Mouse (Mus musculus) CH12.LX (cell line): ENCODE data around the gene Fam207a. TPM values are rescaled to one million over a fixed set of nuclear protein-coding genes. Genes with fewer than 3 reads are reported as not detected.

Experiments
- DNase-seq: peaks from one replicate; pipeline ENCODE4 v3.0.0-alpha.2; 2013; ENCODE audit errors: extremely low read depth
- H3K27ac ChIP-seq: 2 replicates; pipeline ENCODE4 v1.5.1; 2012; ENCODE audit warnings: low read depth, mild to moderate bottlenecking, control low read depth, moderate library complexity; ENCODE audit not compliant: insufficient read depth
- H3K27me3 ChIP-seq: replicated peaks from 2 replicates; pipeline ENCODE3; 2012; ENCODE audit warnings: inconsistent platforms
- H3K36me3 ChIP-seq, 2 experiments: replicated peaks in 1 of 2; 2 replicates each; pipeline versions ENCODE3 to v1.6.1; 2012; ENCODE audit warnings: inconsistent platforms in 1 of 2, low read length in 1 of 2, mild to moderate bottlenecking in 1 of 2, mixed read lengths in 1 of 2, moderate library complexity in 1 of 2; ENCODE audit not compliant: control insufficient read depth in 1 of 2, insufficient read depth in 1 of 2
- H3K4me1 ChIP-seq, 2 experiments: 2 replicates each; pipeline ENCODE4 v1.6.1; 2012; ENCODE audit warnings: inconsistent platforms in 1 of 2, moderate library complexity in 1 of 2; ENCODE audit not compliant: insufficient read depth in 2 of 2, control insufficient read depth in 1 of 2
- H3K4me2 ChIP-seq: 2 replicates; pipeline ENCODE4 v1.6.1; 2012; ENCODE audit warnings: low read depth, mild to moderate bottlenecking, control low read depth; ENCODE audit not compliant: poor library complexity, insufficient read depth, severe bottlenecking
- H3K4me3 ChIP-seq, 3 experiments: fragments of 150-350 bp in 1 of 3; sonication (generic) in 1 of 3; replicated peaks in 1 of 3; 2 replicates each; pipeline versions ENCODE3 to v1.5.1; 2011 to 2012; ENCODE audit warnings: low read depth in 2 of 3, low read length in 2 of 3, mild to moderate bottlenecking in 2 of 3, moderate library complexity in 2 of 3, control low read depth in 1 of 3, improper control_type of control experiment in 1 of 3, inconsistent platforms in 1 of 3, mixed read lengths in 1 of 3; ENCODE audit not compliant: poor library complexity in 1 of 3
- H3K79me2 ChIP-seq: replicated peaks from 2 replicates; pipeline ENCODE4 v1.6.1; 2012; ENCODE audit warnings: mild to moderate bottlenecking, moderate library complexity; ENCODE audit not compliant: control insufficient read depth, poor library complexity, insufficient read depth, severe bottlenecking; ENCODE audit errors: extremely low read depth
- H3K9ac ChIP-seq: 2 replicates; pipeline ENCODE4 v1.6.1; 2012; ENCODE audit warnings: low read depth, mild to moderate bottlenecking, control low read depth, moderate library complexity; ENCODE audit not compliant: insufficient read depth
- H3K9me3 ChIP-seq: replicated peaks from 2 replicates; pipeline ENCODE3; 2012; ENCODE audit warnings: low read length, inconsistent platforms, mixed read lengths
- BHLHE40 ChIP-seq: IDR thresholded peaks from 2 replicates; pipeline ENCODE4 v1.6.1; 2011; ENCODE audit warnings: mild to moderate bottlenecking, low read depth, low read length, improper control_type of control experiment
- CHD1 ChIP-seq: IDR thresholded peaks from 2 replicates; pipeline ENCODE4 v1.6.1; 2012; ENCODE audit warnings: low read depth, low read length, improper control_type of control experiment, inconsistent platforms
- CHD2 ChIP-seq: IDR thresholded peaks from 2 replicates; pipeline ENCODE4 v1.6.1; 2011; ENCODE audit warnings: low read length, improper control_type of control experiment
- CTCF ChIP-seq, 2 experiments: IDR thresholded peaks in 1 of 2; conservative IDR thresholded peaks in 1 of 2; 2 replicates each; pipeline ENCODE4 v1.5.1; 2011 to 2012; ENCODE audit warnings: low read depth in 2 of 2, low read length in 2 of 2, improper control_type of control experiment in 1 of 2, inconsistent platforms in 1 of 2, mild to moderate bottlenecking in 1 of 2, moderate library complexity in 1 of 2
- EP300 ChIP-seq: IDR thresholded peaks from 2 replicates; pipeline ENCODE4 v1.6.1; 2011; ENCODE audit warnings: low read length, improper control_type of control experiment
- HCFC1 ChIP-seq: IDR thresholded peaks from 2 replicates; pipeline ENCODE4 v1.6.1; 2012; ENCODE audit warnings: low read depth, mild to moderate bottlenecking, inconsistent platforms, low read length, improper control_type of control experiment
- IRF4 ChIP-seq: IDR thresholded peaks from 2 replicates; pipeline ENCODE4 v1.6.1; 2014; ENCODE audit warnings: low read depth, mild to moderate bottlenecking, inconsistent platforms, low read length, improper control_type of control experiment
- JUND ChIP-seq: conservative IDR thresholded peaks from 2 replicates; pipeline ENCODE4 v1.6.1; 2011; ENCODE audit warnings: low read depth, low read length, improper control_type of control experiment
- MAZ ChIP-seq: IDR thresholded peaks from 2 replicates; pipeline ENCODE4 v1.6.1; 2012; ENCODE audit warnings: low read depth, mild to moderate bottlenecking, inconsistent platforms, low read length, improper control_type of control experiment, moderate library complexity
- MYC ChIP-seq: IDR thresholded peaks from 2 replicates; pipeline ENCODE4 v1.6.1; 2011; ENCODE audit warnings: low read depth, mild to moderate bottlenecking, improper control_type of control experiment, low read length
- NRF1 ChIP-seq: IDR thresholded peaks from 2 replicates; pipeline ENCODE4 v1.6.1; 2014; ENCODE audit warnings: low read depth, mild to moderate bottlenecking, inconsistent platforms, low read length, improper control_type of control experiment, moderate library complexity
- PAX5 ChIP-seq: IDR thresholded peaks from 2 replicates; pipeline ENCODE4 v1.6.1; 2012; ENCODE audit warnings: low read length, inconsistent platforms, mixed read lengths
- POLR2A ChIP-seq: IDR thresholded peaks from 2 replicates; pipeline ENCODE4 v1.6.1; 2011; ENCODE audit warnings: low read depth, mild to moderate bottlenecking, improper control_type of control experiment, low read length
- TBP ChIP-seq: conservative IDR thresholded peaks from 2 replicates; pipeline ENCODE4 v1.6.1; 2011; ENCODE audit warnings: low read depth, low read length, improper control_type of control experiment
- TCF12 ChIP-seq: IDR thresholded peaks from 2 replicates; pipeline ENCODE4 v1.6.1; 2014; ENCODE audit warnings: low read depth, mild to moderate bottlenecking, inconsistent platforms, low read length, improper control_type of control experiment
- UBTF ChIP-seq: IDR thresholded peaks from 2 replicates; pipeline ENCODE4 v1.6.1; 2012; ENCODE audit warnings: low read depth, mild to moderate bottlenecking, inconsistent platforms, low read length, improper control_type of control experiment, moderate library complexity
- USF1 ChIP-seq: IDR thresholded peaks from 2 replicates; pipeline ENCODE4 v1.6.1; 2014; ENCODE audit warnings: low read depth, mild to moderate bottlenecking, inconsistent platforms, low read length, improper control_type of control experiment
- USF2 ChIP-seq: conservative IDR thresholded peaks from 2 replicates; pipeline ENCODE4 v1.6.1; 2011; ENCODE audit warnings: low read depth, low read length, improper control_type of control experiment
- ZNF384 ChIP-seq: IDR thresholded peaks from 2 replicates; pipeline ENCODE4 v1.6.1; 2012; ENCODE audit warnings: low read depth, low read length, improper control_type of control experiment, inconsistent platforms
- dilution Hi-C: fragments of 300-500 bp; cut with MboI; formaldehyde crosslinking; loops from 2 replicates; pipeline ENCODE4 v1.14.3; 2020; ENCODE audit warnings: low sequenced_read_pairs; ENCODE audit not compliant: extremely low pct_unique_long_range_greater_than_20kb, extremely low pct_ligation_motif_present
- in situ Hi-C: fragments of 300-500 bp; cut with MboI; formaldehyde crosslinking; loops from 3 replicates; pipeline ENCODE4 v1.14.3; 2019; ENCODE audit warnings: low sequenced_read_pairs, low pct_ligation_motif_present, low pct_unique_long_range_greater_than_20kb, mixed read lengths
- polyA plus RNA-seq: library from polyadenylated mRNA; unstranded; fragments of >175 nt; gene quantifications from 2 replicates; pipeline ENCODE4 v1.2.1, GENCODE M21; 2012; ENCODE audit warnings: low read depth; ENCODE audit not compliant: insufficient read length
- total RNA-seq, 2 experiments: library from RNA; depleted of rRNA; stranded (reverse); fragments of 300-350 nt in 1 of 2; fragments of >200 nt in 1 of 2; gene quantifications; 2 replicates each; pipeline ENCODE4 v1.2.3; 2012 to 2014

The Fam207a gene
- total and polyA plus RNA-seq, 3 experiments = 43.1 to 65.4 (median 46.1) TPM

DNA sequence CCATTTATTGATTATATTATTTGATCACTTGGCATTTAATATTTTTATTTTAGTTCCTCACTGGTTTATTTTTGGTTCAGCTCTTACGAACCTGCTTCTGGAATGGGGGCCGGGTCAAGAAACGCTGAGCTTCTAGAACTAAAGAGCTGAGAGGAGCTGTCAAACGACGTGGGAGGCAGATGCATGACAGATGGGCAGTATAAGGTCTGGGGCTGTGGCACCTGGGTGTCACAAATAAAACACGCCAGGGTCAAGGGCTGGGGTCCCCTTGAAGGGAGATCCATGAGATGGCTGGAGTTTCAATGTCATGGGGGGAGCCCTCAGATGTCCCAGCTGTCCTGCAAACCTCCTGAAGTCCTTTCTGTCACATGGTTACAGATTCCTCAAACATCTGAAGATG, 60.8 kb downstream of the Fam207a start:
- H3K79me2 ChIP-seq = no peaks in the 10 kb centered on the region
- H3K27ac ChIP-seq = no peak overlapping the region
- H3K9ac ChIP-seq = no peak overlapping the region
- peaks cover 3% of the 10 kb centered on the region for H3K9me3 ChIP-seq
- in situ Hi-C loops = no loop called here
- no peak for DNase-seq
- dilution Hi-C loops = no loop called here
- H3K4me3 ChIP-seq = no peak overlapping the region
- H3K27me3 ChIP-seq = peaks cover 60% of the 10 kb centered on the region
- no peak for TF ChIP-seq MAZ
- TF ChIP-seq IRF4 = no peak
- no peak for TF ChIP-seq PAX5
- TF ChIP-seq EP300 = no peak
- no peak for TF ChIP-seq CTCF (conservative IDR thresholded peaks at IDR 0.05 in 1 of 2, IDR thresholded peaks at IDR 0.05 in 1 of 2; ENCODE audit: low read depth in 2 of 2, low read length in 2 of 2)
- no peak for TF ChIP-seq UBTF
- TF ChIP-seq HCFC1 = no peak
- no peak for TF ChIP-seq USF1
- no peak for TF ChIP-seq CHD2
- no peak for TF ChIP-seq MYC
- no peak for TF ChIP-seq TCF12
- no peak for TF ChIP-seq NRF1
- no peaks in the 10 kb centered on the region for H3K36me3 ChIP-seq
- H3K4me2 ChIP-seq = no peak overlapping the region
- H3K4me1 ChIP-seq = no peaks in the 10 kb centered on the region

- Histone ChIP-seq H3K79me2 (no peaks in the 10 kb centered on the region), H3K9ac (no peak overlapping the region), H3K9me3 (peaks cover 3% of the 10 kb centered on the region), H3K4me3 (no peak overlapping the region), H3K27ac (no peak overlapping the region), H3K4me1 (peaks cover 0 to 3% of the 10 kb centered on the region in 2 experiments; a peak in 1 of 4 replicates), H3K4me2 (no peak overlapping the region), H3K36me3 (no peaks in the 10 kb centered on the region), H3K27me3 (peaks cover 66% of the 10 kb centered on the region)
- in situ Hi-C loops (no loop called here), dilution Hi-C loops (no loop called here)
- no peak for DNase-seq
- TF ChIP-seq TBP (no peak), POLR2A (no peak)
Measured at GRCm38 (mm10) chr10:77451822-77452221, 63.8 kb downstream of the Fam207a start.

GRCm38 (mm10) chr10:77450159-77450464, 65.5 kb downstream of the Fam207a start:
- in situ Hi-C loops = no loop called here

More at GRCm38 (mm10) chr10:77450159-77450464, 65.5 kb downstream of the Fam207a start:
- H3K9me3 ChIP-seq = peaks cover 8% of the 10 kb centered on the region
- H3K79me2 ChIP-seq = no peaks in the 10 kb centered on the region
- no peak overlapping the region for H3K4me3 ChIP-seq
- TF ChIP-seq CHD1 (no peak), BHLHE40 (no peak), USF2 (no peak), JUND (no peak), ZNF384 (no peak)
- dilution Hi-C loops = no loop called here
- no peak overlapping the region for H3K27ac ChIP-seq
- H3K36me3 ChIP-seq = no peaks in the 10 kb centered on the region
- no peak overlapping the region for H3K9ac ChIP-seq
- H3K27me3 ChIP-seq = peaks cover 53% of the 10 kb centered on the region
- no peak for DNase-seq
- peaks cover 0 to 3% of the 10 kb centered on the region in 2 experiments; a peak in 1 of 4 replicates for H3K4me1 ChIP-seq
- H3K4me2 ChIP-seq = no peak overlapping the region
